Mouse (Mus musculus): ENCODE measurements at regions not wholly inside any gene's neighbourhood (a gene's known extent, or its start where the extent isn't known, plus 50 kb on each side); places are given as distances from the start of the nearest gene placed in this dataset.

DNA sequence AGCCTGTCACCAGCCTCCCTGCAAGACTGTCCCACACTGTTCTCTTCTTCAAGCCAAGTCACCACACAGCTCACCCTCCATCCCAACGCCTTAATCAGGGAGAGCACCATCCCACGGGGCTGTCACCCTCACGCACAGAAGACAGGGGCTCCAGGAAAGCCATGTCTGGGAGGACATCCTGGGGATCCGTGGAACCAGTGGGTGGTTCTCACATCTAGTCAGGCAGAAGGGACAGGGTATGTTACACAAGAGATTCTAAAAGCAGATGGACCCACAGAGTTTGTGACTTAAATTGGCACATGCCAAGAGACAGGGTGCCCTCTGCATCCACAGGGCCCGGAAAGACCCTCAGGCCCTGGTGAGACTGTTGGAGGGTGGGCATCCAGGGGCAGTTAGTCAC lies 101.0 kb upstream of the Thy1 start:
- Histone ChIP-seq H3K36me3 (ENCODE audit: control insufficient read depth, insufficient read depth, low read length) (no peaks in the 10 kb centered on the region), H3K9me3 (ENCODE audit: control insufficient read depth, low read length) (no peaks in the 10 kb centered on the region), H3K27ac (ENCODE audit: low read length) (no peak overlapping the region), H3K4me1 (replicated peaks; ENCODE audit: control insufficient read depth, insufficient read depth, low read length) (no peaks in the 10 kb centered on the region), H3K27me3 (ENCODE audit: control insufficient read depth, insufficient read depth, low read depth, low read length) (no peaks in the 10 kb centered on the region), H3K4me3 (ENCODE audit: low read length) (no peak overlapping the region), H3K9ac (ENCODE audit: low read length) (no peak overlapping the region), H3K4me2 (ENCODE audit: low read depth, low read length) (no peak overlapping the region)
- WGBS = 63% methylated on average over 5 of the region's 5 CpGs
- no peak for ATAC-seq (ENCODE audit: low read depth)

DNA sequence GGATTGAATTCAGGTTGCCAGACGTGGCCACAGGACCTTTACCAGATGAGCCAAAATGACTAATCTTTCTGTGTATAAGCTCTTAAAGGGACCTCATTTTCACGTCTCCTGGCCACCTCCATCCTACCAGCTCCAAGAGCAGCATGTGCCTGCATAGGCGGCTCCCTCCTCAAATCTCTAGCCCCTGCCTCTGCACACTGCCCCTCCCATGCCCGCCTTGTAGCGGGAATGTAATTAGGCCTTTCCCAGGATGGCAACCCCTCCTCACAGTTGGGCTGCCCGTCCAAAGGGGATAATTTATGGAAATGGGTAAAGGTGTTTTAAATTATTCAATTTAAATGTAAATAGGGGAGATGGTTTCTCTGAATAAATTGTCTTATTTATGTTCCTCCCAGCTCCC lies 99.7 kb upstream of the Thy1 start:
- no peak for ATAC-seq (ENCODE audit: low read depth)
- Histone ChIP-seq H3K4me3 (ENCODE audit: low read length) (no peak overlapping the region), H3K9me3 (ENCODE audit: control insufficient read depth, low read length) (no peaks in the 10 kb centered on the region), H3K4me2 (ENCODE audit: low read depth, low read length) (no peak overlapping the region), H3K27me3 (ENCODE audit: control insufficient read depth, insufficient read depth, low read depth, low read length) (no peaks in the 10 kb centered on the region), H3K9ac (ENCODE audit: low read length) (no peak overlapping the region), H3K4me1 (replicated peaks; ENCODE audit: control insufficient read depth, insufficient read depth, low read length) (no peaks in the 10 kb centered on the region), H3K36me3 (ENCODE audit: control insufficient read depth, insufficient read depth, low read length) (no peaks in the 10 kb centered on the region), H3K27ac (ENCODE audit: low read length) (no peak overlapping the region)
- 40% methylated on average over 6 of the region's 6 CpGs for WGBS

DNA sequence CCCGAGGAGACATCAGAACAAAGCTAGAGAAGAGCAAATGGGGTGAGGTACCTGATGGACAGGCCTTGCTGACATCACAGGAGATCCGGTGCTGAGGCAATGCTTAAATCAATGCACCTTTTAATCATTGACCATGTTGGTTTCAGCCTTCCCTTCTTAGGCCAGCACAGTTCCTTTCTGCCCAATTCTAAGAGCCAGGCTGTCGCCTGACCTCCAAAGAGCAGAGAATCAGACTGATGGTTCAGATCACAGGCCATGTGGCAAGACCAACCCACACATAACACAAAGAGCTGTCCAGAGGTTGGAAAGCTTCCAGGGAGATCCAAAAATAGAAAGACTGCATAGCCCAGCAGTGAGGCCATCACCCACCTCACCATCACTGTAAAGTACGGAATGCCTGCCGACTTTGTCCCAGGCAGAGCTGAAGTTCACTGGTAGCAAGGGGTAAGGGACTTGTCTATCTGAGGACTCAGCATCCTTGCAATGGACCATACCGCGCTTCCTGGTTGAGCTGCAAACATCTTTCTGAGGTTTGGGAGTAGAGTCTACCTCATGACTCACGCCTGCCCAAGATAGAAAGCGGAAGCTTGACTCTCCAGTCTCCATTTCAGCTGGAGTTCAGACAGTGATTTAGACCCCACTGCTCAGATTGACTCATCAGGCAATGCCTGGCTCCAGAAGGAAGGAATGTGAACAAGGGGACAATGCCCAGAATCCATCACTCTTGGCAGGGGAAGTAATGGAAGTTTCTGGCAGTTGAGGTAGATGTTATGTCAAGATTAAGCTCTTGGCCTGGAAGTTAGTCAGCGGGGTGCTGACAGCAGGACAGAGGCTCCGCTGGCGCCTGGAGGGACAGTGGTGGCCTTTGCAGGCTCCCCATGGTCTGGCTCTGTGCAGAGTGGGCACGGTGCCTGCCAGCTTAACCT lies 98.1 kb upstream of the Thy1 start:
- Histone ChIP-seq H3K4me2 (ENCODE audit: low read depth, low read length) (no peak overlapping the region), H3K4me1 (replicated peaks; ENCODE audit: control insufficient read depth, insufficient read depth, low read length) (no peaks in the 10 kb centered on the region), H3K27me3 (ENCODE audit: control insufficient read depth, insufficient read depth, low read depth, low read length) (no peaks in the 10 kb centered on the region), H3K27ac (ENCODE audit: low read length) (no peak overlapping the region), H3K4me3 (ENCODE audit: low read length) (no peak overlapping the region), H3K36me3 (ENCODE audit: control insufficient read depth, insufficient read depth, low read length) (no peaks in the 10 kb centered on the region), H3K9ac (ENCODE audit: low read length) (no peak overlapping the region), H3K9me3 (ENCODE audit: control insufficient read depth, low read length) (no peaks in the 10 kb centered on the region)
- no peak for ATAC-seq (ENCODE audit: low read depth)
- 64% methylated on average over 13 of the region's 13 CpGs for WGBS

DNA sequence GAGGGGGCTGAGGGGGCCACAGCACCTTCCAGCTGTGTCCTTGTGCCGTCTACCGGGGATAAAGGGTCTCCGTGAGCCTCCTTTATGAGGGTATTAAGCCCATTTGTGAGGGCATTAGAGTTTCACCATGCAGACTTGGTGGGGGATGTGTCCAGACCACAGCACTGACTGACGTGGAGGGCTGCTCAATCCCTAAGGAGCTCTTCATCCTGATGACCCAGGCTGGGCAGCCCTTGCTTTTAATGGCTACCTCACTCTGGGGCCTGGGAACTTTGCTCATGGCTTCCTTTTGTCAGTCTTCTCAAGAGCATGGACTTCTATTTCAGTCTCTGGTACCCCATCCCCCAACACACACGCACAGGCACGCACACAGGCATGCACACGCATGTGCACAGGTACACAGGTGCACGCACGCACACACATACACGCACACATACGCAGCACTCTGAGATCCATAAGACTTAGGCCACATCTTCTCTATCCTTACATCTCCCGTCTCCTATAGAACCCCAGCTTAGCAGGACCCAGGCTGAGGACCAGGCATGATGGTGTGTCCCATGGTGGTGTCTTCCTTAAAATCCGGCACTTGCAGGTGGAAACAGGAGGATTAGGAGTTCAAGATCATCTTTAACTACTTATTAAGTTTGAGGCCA lies 97.1 kb upstream of the Thy1 start:
- Histone ChIP-seq H3K4me1 (replicated peaks; ENCODE audit: control insufficient read depth, insufficient read depth, low read length) (no peaks in the 10 kb centered on the region), H3K9me3 (ENCODE audit: control insufficient read depth, low read length) (no peaks in the 10 kb centered on the region), H3K36me3 (ENCODE audit: control insufficient read depth, insufficient read depth, low read length) (no peaks in the 10 kb centered on the region), H3K4me2 (ENCODE audit: low read depth, low read length) (no peak overlapping the region), H3K4me3 (ENCODE audit: low read length) (no peak overlapping the region), H3K27me3 (ENCODE audit: control insufficient read depth, insufficient read depth, low read depth, low read length) (no peaks in the 10 kb centered on the region), H3K9ac (ENCODE audit: low read length) (no peak overlapping the region), H3K27ac (ENCODE audit: low read length) (no peak overlapping the region)
- 86% methylated on average over 13 of the region's 13 CpGs for WGBS
- no peak for ATAC-seq (ENCODE audit: low read depth)

DNA sequence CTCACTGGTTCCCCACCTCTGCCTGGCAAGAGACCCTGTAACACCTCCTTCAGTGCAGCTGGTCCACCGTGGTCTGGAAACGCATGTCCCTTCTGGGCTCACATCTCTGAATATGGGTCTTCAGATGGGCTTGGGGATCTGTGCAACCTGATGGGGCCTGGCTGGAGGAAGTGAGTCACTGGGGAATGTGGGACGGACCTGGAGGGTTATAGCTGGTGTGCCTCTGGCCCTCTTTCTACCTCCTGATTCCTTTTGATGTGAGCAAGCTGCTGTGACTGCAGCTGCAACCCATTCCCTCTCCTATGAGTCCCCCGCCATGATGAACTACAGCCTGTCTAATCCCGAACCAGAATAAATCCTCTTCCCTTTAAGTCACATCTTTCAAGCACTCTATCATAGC lies 96.1 kb upstream of the Thy1 start:
- Histone ChIP-seq H3K27ac (ENCODE audit: low read length) (no peak overlapping the region), H3K9me3 (ENCODE audit: control insufficient read depth, low read length) (no peaks in the 10 kb centered on the region), H3K36me3 (ENCODE audit: control insufficient read depth, insufficient read depth, low read length) (no peaks in the 10 kb centered on the region), H3K4me3 (ENCODE audit: low read length) (no peak overlapping the region), H3K4me1 (replicated peaks; ENCODE audit: control insufficient read depth, insufficient read depth, low read length) (no peaks in the 10 kb centered on the region), H3K9ac (ENCODE audit: low read length) (no peak overlapping the region), H3K4me2 (ENCODE audit: low read depth, low read length) (no peak overlapping the region), H3K27me3 (ENCODE audit: control insufficient read depth, insufficient read depth, low read depth, low read length) (no peaks in the 10 kb centered on the region)
- WGBS = 72% methylated on average over 5 of the region's 5 CpGs
- ATAC-seq (ENCODE audit: low read depth) = no peak

DNA sequence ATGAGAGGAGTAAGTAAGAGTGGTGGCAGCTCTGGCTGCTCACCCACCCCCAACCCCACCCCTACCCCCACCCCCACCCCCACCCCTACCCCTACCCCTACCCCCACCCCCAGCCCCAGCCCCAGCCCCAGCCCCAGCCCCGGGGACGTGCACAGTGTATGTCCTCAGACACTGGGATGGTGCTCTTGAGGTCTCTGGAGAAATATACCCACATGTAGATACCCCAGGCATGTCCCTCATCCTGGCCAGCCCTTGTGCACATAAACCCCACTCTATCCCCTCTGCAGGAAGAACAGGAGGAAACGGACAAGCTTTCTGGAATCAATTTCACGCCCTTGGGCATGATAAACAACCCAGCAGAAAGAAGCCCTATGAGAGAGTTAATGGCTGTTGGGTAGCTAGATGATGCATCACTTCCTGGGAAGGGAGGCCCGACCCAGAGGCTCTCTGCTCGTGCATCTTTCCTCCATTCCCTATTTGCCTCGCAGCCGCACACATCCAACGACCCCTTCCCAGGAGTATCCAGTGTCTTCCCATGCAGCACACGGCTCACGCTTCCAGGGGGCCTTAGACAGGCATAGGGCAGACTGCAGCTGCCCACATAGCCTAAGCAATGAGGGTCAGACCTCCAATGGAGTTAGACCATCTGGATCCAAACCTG lies 95.6 kb upstream of the Thy1 start:
- H3K4me1 ChIP-seq (replicated peaks; ENCODE audit: control insufficient read depth, insufficient read depth, low read length) = no peaks in the 10 kb centered on the region
- no peak for ATAC-seq (ENCODE audit: low read depth)
- no peaks in the 10 kb centered on the region for H3K27me3 ChIP-seq (ENCODE audit: control insufficient read depth, insufficient read depth, low read depth, low read length)
- no peak overlapping the region for H3K9ac ChIP-seq (ENCODE audit: low read length)
- H3K9me3 ChIP-seq (ENCODE audit: control insufficient read depth, low read length) = no peaks in the 10 kb centered on the region
- whole genome bisulfite sequencing = 36% methylated on average over 9 of the region's 11 CpGs
- H3K4me2 ChIP-seq (ENCODE audit: low read depth, low read length) = no peak overlapping the region
- no peaks in the 10 kb centered on the region for H3K36me3 ChIP-seq (ENCODE audit: control insufficient read depth, insufficient read depth, low read length)
- H3K4me3 ChIP-seq (ENCODE audit: low read length) = no peak overlapping the region
- H3K27ac ChIP-seq (ENCODE audit: low read length) = no peak overlapping the region

DNA sequence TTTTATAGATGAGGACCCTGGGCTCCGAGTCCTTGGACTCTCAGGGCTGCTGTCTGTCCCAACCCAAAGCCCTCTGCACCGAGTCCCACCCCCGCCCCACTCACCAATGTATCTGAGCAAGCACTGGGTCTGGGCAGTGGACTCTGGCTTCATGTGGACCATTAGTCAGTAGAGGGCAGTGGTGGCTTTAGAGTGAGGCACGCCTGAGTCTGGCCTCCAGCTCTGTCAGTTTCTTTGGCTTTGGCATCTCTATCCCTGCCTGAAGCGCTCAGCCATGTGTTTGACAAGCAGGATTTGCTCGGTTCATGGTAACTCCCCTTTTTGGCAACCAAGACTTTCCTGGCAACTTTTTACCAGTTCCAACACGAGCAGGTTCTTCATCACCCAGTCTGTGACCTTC lies 90.1 kb upstream of the Thy1 start:
- H3K9ac ChIP-seq (ENCODE audit: low read length) = no peak overlapping the region
- 26% methylated on average over 7 of the region's 7 CpGs for WGBS
- no peak overlapping the region for H3K4me3 ChIP-seq (ENCODE audit: low read length)
- no peak overlapping the region for H3K27ac ChIP-seq (ENCODE audit: low read length)
- no peak for ATAC-seq (ENCODE audit: low read depth)
- no peaks in the 10 kb centered on the region for H3K9me3 ChIP-seq (ENCODE audit: control insufficient read depth, low read length)
- no peaks in the 10 kb centered on the region for H3K4me1 ChIP-seq (replicated peaks; ENCODE audit: control insufficient read depth, insufficient read depth, low read length)
- H3K27me3 ChIP-seq (ENCODE audit: control insufficient read depth, insufficient read depth, low read depth, low read length) = no peaks in the 10 kb centered on the region
- H3K4me2 ChIP-seq (ENCODE audit: low read depth, low read length) = no peak overlapping the region
- H3K36me3 ChIP-seq (ENCODE audit: control insufficient read depth, insufficient read depth, low read length) = no peaks in the 10 kb centered on the region

DNA sequence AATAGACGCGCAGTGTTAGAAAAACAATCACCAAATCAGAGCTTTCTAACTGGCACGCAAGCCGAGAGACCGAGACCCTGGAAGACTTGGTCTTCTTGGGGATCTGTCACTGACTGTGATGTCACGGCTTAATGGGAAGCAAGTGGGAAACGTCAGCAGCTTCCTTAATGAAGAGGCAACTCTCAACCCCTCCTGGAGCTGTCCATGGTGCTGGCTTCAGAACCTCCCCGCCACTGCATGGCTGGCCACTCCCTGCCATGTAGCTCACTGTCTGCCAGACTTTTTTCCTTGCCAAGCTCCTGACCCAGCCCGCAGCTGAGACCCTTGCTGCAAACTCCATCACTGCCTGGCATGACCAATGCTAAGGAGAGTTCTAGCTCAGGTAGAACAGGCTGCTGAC lies 83.6 kb upstream of the Thy1 start:
- H3K27me3 ChIP-seq (ENCODE audit: control insufficient read depth, insufficient read depth, low read depth, low read length) = no peaks in the 10 kb centered on the region
- no peaks in the 10 kb centered on the region for H3K36me3 ChIP-seq (ENCODE audit: control insufficient read depth, insufficient read depth, low read length)

DNA sequence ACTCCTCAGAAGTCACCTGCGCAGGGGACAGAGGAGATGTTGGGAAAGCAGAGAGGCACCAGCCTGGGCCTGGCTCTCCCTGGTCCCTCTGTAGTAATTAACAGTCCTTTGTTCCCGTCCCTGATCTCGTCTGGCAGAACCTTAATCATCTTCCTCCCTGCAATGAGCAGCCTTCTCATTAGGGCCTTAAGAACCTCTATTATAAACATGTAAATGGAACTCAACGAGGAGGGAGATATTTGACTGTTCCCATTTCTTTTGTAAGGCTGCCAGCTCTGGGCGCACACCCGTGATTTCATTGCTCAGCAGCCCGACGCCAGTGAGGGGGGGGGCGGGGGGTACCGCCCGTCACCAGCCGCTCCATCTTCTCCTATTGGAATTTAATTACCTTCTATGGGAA lies 81.8 kb upstream of the Thy1 start:
- H3K27ac ChIP-seq (ENCODE audit: low read length) = no peak overlapping the region
- 57% methylated on average over 12 of the region's 12 CpGs for WGBS
- H3K4me3 ChIP-seq (ENCODE audit: low read length) = no peak overlapping the region
- H3K4me2 ChIP-seq (ENCODE audit: low read depth, low read length) = no peak overlapping the region
- H3K27me3 ChIP-seq (ENCODE audit: control insufficient read depth, insufficient read depth, low read depth, low read length) = no peaks in the 10 kb centered on the region
- no peaks in the 10 kb centered on the region for H3K9me3 ChIP-seq (ENCODE audit: control insufficient read depth, low read length)
- H3K4me1 ChIP-seq (replicated peaks; ENCODE audit: control insufficient read depth, insufficient read depth, low read length) = no peaks in the 10 kb centered on the region
- no peaks in the 10 kb centered on the region for H3K36me3 ChIP-seq (ENCODE audit: control insufficient read depth, insufficient read depth, low read length)
- no peak for ATAC-seq (ENCODE audit: low read depth)
- no peak overlapping the region for H3K9ac ChIP-seq (ENCODE audit: low read length)

More for the DNA sequence above, 83.6 kb upstream of the Thy1 start:
- no peaks in the 10 kb centered on the region for H3K4me1 ChIP-seq (replicated peaks; ENCODE audit: control insufficient read depth, insufficient read depth, low read length)
- H3K9me3 ChIP-seq (ENCODE audit: control insufficient read depth, low read length) = no peaks in the 10 kb centered on the region
- H3K27ac ChIP-seq (ENCODE audit: low read length) = no peak overlapping the region
- H3K9ac ChIP-seq (ENCODE audit: low read length) = no peak overlapping the region
- H3K4me3 ChIP-seq (ENCODE audit: low read length) = no peak overlapping the region
- H3K4me2 ChIP-seq (ENCODE audit: low read depth, low read length) = no peak overlapping the region
- WGBS = 23% methylated on average over 9 of the region's 9 CpGs
- ATAC-seq (ENCODE audit: low read depth) = no peak
